Mouse (Mus musculus): Measurements from ENCODE around the gene Tango6. TPM values are rescaled to one million over a fixed set of nuclear protein-coding genes. Genes with fewer than 3 reads are reported as not detected.
A peak's percentile ranks its signal among the peaks of the same experiment; 100 is the strongest.

Tango6 gene
- polyA plus RNA-seq, 1 experiment from 2014 or later: 9.6 TPM

- peak; percentile 23 for ATAC-seq (replicated peaks; ENCODE audit: low FRiP score)
Measured at GRCm38 (mm10) chr8:106854534-106855241, 171.8 kb downstream of the Tango6 start.

DNA sequence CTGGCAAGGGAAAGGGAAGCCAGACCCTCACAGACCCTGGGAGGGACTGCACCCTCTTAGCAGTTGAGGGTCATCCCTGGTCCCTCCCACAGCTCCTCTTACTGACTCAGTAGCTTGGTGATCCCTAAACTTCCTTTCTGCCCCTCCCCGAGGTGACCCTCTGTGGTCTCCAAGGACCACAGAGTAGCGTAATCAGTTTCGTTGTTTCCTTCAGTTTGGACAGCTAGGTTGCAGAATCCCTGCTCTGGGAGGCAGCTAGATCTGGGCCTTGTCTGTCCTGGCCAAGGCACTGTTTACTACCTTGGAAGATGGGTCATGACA lies 172.3 kb downstream of the Tango6 start:
- no peak for ATAC-seq (replicated peaks; ENCODE audit: low FRiP score)
- 48% methylated on average over 3 of the region's 3 CpGs for WGBS
- no peak overlapping the region for H3K27ac ChIP-seq (ENCODE audit: low read depth, low read length)

More at GRCm38 (mm10) chr8:106854534-106855241, 171.8 kb downstream of the Tango6 start:
- no peak for DNase-seq (ENCODE audit: low spot score)
- Histone ChIP-seq H3K27ac (ENCODE audit: low read depth, low read length) (no peak overlapping the region), H3K9ac (ENCODE audit: low read depth, low read length) (no peak overlapping the region), H3K4me2 (no peak overlapping the region), H3K36me3 (ENCODE audit: control insufficient read depth, insufficient read depth, low read length) (no peaks in the 10 kb centered on the region), H3K4me3 (ENCODE audit: low read depth, low read length) (no peak overlapping the region), H3K9me3 (ENCODE audit: control insufficient read depth, low read length) (no peaks in the 10 kb centered on the region), H3K27me3 (replicated peaks; ENCODE audit: control insufficient read depth, insufficient read depth, low read length) (no peaks in the 10 kb centered on the region), H3K4me1 (replicated peaks; ENCODE audit: control insufficient read depth, insufficient read depth, low read length) (peaks cover 8% of the 10 kb centered on the region; the same call in 1 of the 2 replicates)
- 53% methylated on average over 8 of the region's 8 CpGs for WGBS

GRCm38 (mm10) chr8:106862845-106863244 lies 180.0 kb downstream of the Tango6 start:
- Histone ChIP-seq H3K4me1 (replicated peaks; ENCODE audit: control insufficient read depth, insufficient read depth, low read length) (no peaks in the 10 kb centered on the region), H3K27me3 (replicated peaks; ENCODE audit: control insufficient read depth, insufficient read depth, low read length) (peaks cover 9% of the 10 kb centered on the region), H3K27ac (ENCODE audit: low read depth, low read length) (no peak overlapping the region), H3K9ac (ENCODE audit: low read depth, low read length) (no peak overlapping the region), H3K4me2 (no peak overlapping the region), H3K9me3 (ENCODE audit: control insufficient read depth, low read length) (no peaks in the 10 kb centered on the region), H3K36me3 (ENCODE audit: control insufficient read depth, insufficient read depth, low read length) (no peaks in the 10 kb centered on the region), H3K4me3 (ENCODE audit: low read depth, low read length) (no peak overlapping the region)
- WGBS: 82% methylated on average over 10 of the region's 10 CpGs
- DNase-seq (ENCODE audit: low spot score): no peak
- ATAC-seq (replicated peaks; ENCODE audit: low FRiP score): no peak

More for the DNA sequence above, 172.3 kb downstream of the Tango6 start:
- Histone ChIP-seq H3K9ac (ENCODE audit: low read depth, low read length) (no peak overlapping the region), H3K36me3 (ENCODE audit: control insufficient read depth, insufficient read depth, low read length) (no peaks in the 10 kb centered on the region), H3K27me3 (replicated peaks; ENCODE audit: control insufficient read depth, insufficient read depth, low read length) (no peaks in the 10 kb centered on the region), H3K9me3 (ENCODE audit: control insufficient read depth, low read length) (no peaks in the 10 kb centered on the region), H3K4me2 (no peak overlapping the region), H3K4me3 (ENCODE audit: low read depth, low read length) (no peak overlapping the region), H3K4me1 (replicated peaks; ENCODE audit: control insufficient read depth, insufficient read depth, low read length) (peaks cover 8% of the 10 kb centered on the region; the same call in 1 of the 2 replicates)
- no peak for DNase-seq (ENCODE audit: low spot score)

DNA sequence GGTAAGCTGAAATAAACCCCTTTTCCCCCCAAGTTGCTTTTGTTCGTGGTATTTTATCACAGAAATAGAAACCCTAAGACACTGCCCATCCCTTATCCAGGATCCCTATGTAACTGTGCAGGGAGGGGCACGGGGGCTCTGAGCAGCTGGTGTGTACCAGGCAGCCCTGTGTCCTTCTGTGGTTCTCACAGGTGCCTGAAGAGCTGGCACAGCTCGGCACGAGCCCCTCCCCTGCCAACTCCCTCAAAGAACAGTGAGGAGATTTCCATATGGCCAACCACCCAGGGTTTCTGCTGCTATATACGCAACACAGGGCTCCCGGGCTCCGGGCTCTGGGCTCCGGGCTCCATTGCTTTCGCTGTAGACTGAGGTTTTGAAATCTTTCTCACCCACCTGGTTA lies 182.5 kb downstream of the Tango6 start:
- no peak for DNase-seq (ENCODE audit: low spot score)
- Histone ChIP-seq H3K4me3 (ENCODE audit: low read depth, low read length) (no peak overlapping the region), H3K4me2 (no peak overlapping the region), H3K9ac (ENCODE audit: low read depth, low read length) (no peak overlapping the region), H3K27me3 (replicated peaks; ENCODE audit: control insufficient read depth, insufficient read depth, low read length) (peaks cover 32% of the 10 kb centered on the region), H3K36me3 (ENCODE audit: control insufficient read depth, insufficient read depth, low read length) (no peaks in the 10 kb centered on the region), H3K27ac (ENCODE audit: low read depth, low read length) (no peak overlapping the region), H3K4me1 (replicated peaks; ENCODE audit: control insufficient read depth, insufficient read depth, low read length) (no peaks in the 10 kb centered on the region), H3K9me3 (ENCODE audit: control insufficient read depth, low read length) (no peaks in the 10 kb centered on the region)
- no peak for ATAC-seq (replicated peaks; ENCODE audit: low FRiP score)
- 73% methylated on average over 9 of the region's 9 CpGs for WGBS

DNA sequence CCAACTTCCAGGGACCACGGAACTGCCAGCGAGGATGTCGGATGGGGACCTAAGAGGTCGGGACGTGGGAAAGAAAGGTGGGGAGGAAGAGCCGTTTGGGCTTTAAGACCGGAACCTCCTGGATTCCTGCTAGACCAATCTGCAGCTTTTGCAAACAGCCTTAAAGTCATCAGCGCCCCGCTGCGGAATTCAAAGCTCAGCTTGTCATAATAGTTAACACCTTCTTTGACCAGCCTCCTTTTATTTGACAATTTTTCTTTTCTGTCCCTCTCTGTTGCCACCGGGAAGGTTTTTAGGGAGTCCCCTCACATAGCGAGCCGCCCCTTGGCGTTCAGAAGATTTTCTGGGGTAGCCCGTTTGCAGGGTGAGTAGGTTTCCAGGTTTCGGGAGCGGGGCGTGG lies 187.2 kb downstream of the Tango6 start, which contains the start of gene Has3:
Has3 (plus strand) TSS at position 192 of the 400 bp plus-strand sequence.
- 2% methylated on average over 18 of the region's 18 CpGs for WGBS
- Histone ChIP-seq H3K36me3 (ENCODE audit: control insufficient read depth, insufficient read depth, low read length) (no peaks in the 10 kb centered on the region; the same call in 1 of the 2 replicates), H3K27ac (ENCODE audit: low read depth, low read length) (no peak within 1 kb of the TSS), H3K4me1 (replicated peaks; ENCODE audit: control insufficient read depth, insufficient read depth, low read length) (peaks cover 17% of the 10 kb centered on the region), H3K27me3 (replicated peaks; ENCODE audit: control insufficient read depth, insufficient read depth, low read length) (peaks cover 70% of the 10 kb centered on the region), H3K9me3 (ENCODE audit: control insufficient read depth, low read length) (no peaks in the 10 kb centered on the region), H3K9ac (ENCODE audit: low read depth, low read length) (no peak within 1 kb of the TSS), H3K4me3 (ENCODE audit: low read depth, low read length) (peak within 1 kb of the TSS; percentile 48), H3K4me2 (peak within 1 kb of the TSS; percentile 84)
- DNase-seq (ENCODE audit: low spot score) (no peak), ATAC-seq (replicated peaks; ENCODE audit: low FRiP score) (no peak)

DNA sequence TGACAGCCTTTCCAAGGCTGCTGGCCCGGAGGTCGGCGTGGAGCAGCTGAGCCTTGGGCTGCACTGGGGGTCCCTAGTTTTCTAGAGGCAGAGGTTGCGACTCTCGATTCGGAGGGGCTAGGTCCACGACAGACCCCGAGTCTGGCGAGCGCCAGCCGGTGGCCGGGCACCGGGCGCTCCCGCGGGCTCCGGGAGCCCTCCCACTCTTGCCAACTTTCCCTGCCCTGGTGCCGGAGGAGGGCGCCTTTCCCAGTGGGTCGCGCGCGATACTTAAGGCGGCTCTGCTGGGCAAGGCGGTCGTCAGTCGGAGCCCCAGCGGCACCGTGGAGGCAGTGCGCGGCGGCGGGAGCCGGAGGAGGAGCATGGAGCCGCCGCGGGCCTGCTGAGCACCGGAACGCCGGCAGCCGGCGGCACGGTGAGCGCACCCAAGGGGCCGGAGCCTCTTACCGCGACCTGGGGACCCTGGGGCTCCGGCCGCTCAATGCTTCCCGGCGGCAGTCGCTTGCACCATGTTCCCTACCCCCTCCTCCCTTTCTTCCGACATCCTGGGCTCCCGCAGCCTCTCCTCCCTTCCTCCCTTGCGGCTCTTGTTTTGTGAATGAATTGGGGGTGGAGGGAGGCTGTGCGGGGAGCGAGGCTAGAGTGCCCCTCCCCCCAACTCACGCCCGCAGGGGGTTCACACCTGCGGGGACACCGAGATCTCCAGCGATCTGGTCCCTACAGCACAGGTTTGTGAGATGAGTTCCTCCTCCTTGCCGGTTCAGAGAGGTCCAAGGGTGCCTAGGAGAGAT lies 187.9 kb downstream of the Tango6 start:
- no peak overlapping the region for H3K9ac ChIP-seq (ENCODE audit: low read depth, low read length)
- H3K27ac ChIP-seq (ENCODE audit: low read depth, low read length): no peak overlapping the region
- ATAC-seq (replicated peaks; ENCODE audit: low FRiP score): peak; percentile 35; the same call in 1 of the 2 replicates
- H3K27me3 ChIP-seq (replicated peaks; ENCODE audit: control insufficient read depth, insufficient read depth, low read length): peaks cover 70% of the 10 kb centered on the region
- H3K9me3 ChIP-seq (ENCODE audit: control insufficient read depth, low read length): no peaks in the 10 kb centered on the region
- peak; percentile 57 for DNase-seq (ENCODE audit: low spot score)
- H3K4me2 ChIP-seq: peak overlapping the region; percentile 84
- H3K4me3 ChIP-seq (ENCODE audit: low read depth, low read length): peak overlapping the region; percentile 48
- H3K36me3 ChIP-seq (ENCODE audit: control insufficient read depth, insufficient read depth, low read length): no peaks in the 10 kb centered on the region; the same call in 1 of the 2 replicates
- WGBS: 1% methylated on average over 60 of the region's 63 CpGs
- peaks cover 17% of the 10 kb centered on the region for H3K4me1 ChIP-seq (replicated peaks; ENCODE audit: control insufficient read depth, insufficient read depth, low read length)

DNA sequence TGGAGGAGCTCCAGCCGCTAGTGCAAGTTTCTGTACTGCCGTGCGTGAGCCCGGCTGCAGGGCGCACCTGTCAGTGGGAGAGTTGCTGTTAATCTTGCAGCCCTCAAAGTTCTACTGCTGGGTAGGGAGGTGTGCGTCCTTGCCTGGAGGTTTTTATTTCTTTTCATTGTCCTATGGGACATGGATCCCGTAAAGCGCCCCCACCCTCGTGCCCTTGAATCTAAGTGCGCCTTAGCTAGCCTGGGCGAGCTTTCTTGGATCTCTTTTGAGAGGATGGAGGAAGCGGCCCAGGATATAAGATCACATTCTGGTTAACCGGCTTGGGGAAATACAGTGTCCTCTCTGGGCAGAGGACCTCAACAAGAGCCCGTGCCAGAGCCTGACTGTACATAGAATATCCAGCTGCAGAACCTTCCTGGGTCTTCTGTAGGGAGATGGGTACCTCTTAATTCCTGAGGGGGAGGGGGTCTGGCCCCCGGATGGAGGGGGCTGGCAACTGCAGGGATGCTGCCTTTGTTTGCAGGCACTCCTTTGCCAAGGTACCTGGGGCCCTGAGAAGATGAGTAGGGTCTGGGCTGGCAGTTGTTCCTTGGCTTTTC lies 188.6 kb downstream of the Tango6 start:
- no peak overlapping the region for H3K9ac ChIP-seq (ENCODE audit: low read depth, low read length)
- no peak for ATAC-seq (replicated peaks; ENCODE audit: low FRiP score)
- 1% methylated on average over 15 of the region's 15 CpGs for WGBS
- H3K27ac ChIP-seq (ENCODE audit: low read depth, low read length): no peak overlapping the region
- H3K9me3 ChIP-seq (ENCODE audit: control insufficient read depth, low read length): no peaks in the 10 kb centered on the region
- peak overlapping the region; percentile 48 for H3K4me3 ChIP-seq (ENCODE audit: low read depth, low read length)
- no peak for DNase-seq (ENCODE audit: low spot score)
- peaks cover 17% of the 10 kb centered on the region for H3K4me1 ChIP-seq (replicated peaks; ENCODE audit: control insufficient read depth, insufficient read depth, low read length)
- no peaks in the 10 kb centered on the region; the same call in 1 of the 2 replicates for H3K36me3 ChIP-seq (ENCODE audit: control insufficient read depth, insufficient read depth, low read length)
- peaks cover 70% of the 10 kb centered on the region for H3K27me3 ChIP-seq (replicated peaks; ENCODE audit: control insufficient read depth, insufficient read depth, low read length)
- H3K4me2 ChIP-seq: peak overlapping the region; percentile 84

- no peaks in the 10 kb centered on the region; the same call in 1 of the 2 replicates for H3K36me3 ChIP-seq (ENCODE audit: control insufficient read depth, insufficient read depth, low read length)
- H3K4me2 ChIP-seq: peak overlapping the region; percentile 84
- H3K9me3 ChIP-seq (ENCODE audit: control insufficient read depth, low read length): no peaks in the 10 kb centered on the region
- peak; percentile 61 for DNase-seq (ENCODE audit: low spot score)
- peak overlapping the region; percentile 17 for H3K4me3 ChIP-seq (ENCODE audit: low read depth, low read length)
- 2% methylated on average over 22 of the region's 22 CpGs for WGBS
- peak; percentile 33; the same call in 1 of the 2 replicates for ATAC-seq (replicated peaks; ENCODE audit: low FRiP score)
- peaks cover 17% of the 10 kb centered on the region for H3K4me1 ChIP-seq (replicated peaks; ENCODE audit: control insufficient read depth, insufficient read depth, low read length)
- no peak overlapping the region for H3K27ac ChIP-seq (ENCODE audit: low read depth, low read length)
- H3K27me3 ChIP-seq (replicated peaks; ENCODE audit: control insufficient read depth, insufficient read depth, low read length): peaks cover 67% of the 10 kb centered on the region
- H3K9ac ChIP-seq (ENCODE audit: low read depth, low read length): 0 out of 2 replicates have a peak overlapping the region, but pooled peaks have one; percentile 20
Measured at GRCm38 (mm10) chr8:106871931-106872371, 189.1 kb downstream of the Tango6 start.

All from liver, embryonic 11.5 days (tissue).